Mouse (Mus musculus) limb, embryonic 14.5 days (tissue): ENCODE measurements at regions not wholly inside any gene's neighbourhood (a gene's known extent, or its start where the extent isn't known, plus 50 kb on each side); places are given as distances from the start of the nearest gene placed in this dataset.
A peak's percentile ranks its signal among the peaks of the same experiment; 100 is the strongest.

Experiments
- ATAC-seq: fragments of 200-750 bp; cut with Nextera tagmentation; 2 replicates; pipeline ENCODE4 v1.8.0; 2017; ENCODE audit warnings: low read depth, moderate number of reproducible peaks, moderate TSS enrichment; ENCODE audit not compliant: low FRiP score
- DNase-seq: peaks from one replicate; pipeline ENCODE4 v3.0.0-alpha.2; 2015; ENCODE audit warnings: low spot score
- H3K27ac ChIP-seq: fragments of 300-500 bp; sonication (generic); replicated peaks from 2 replicates; pipeline ENCODE4 v1.5.1; 2014; ENCODE audit warnings: low read depth, mild to moderate bottlenecking, low read length, moderate library complexity, mixed read lengths
- H3K27me3 ChIP-seq: fragments of 300-500 bp; sonication (generic); 2 replicates; pipeline ENCODE4 v1.6.1; 2014; ENCODE audit warnings: low read length, mixed read lengths; ENCODE audit not compliant: control insufficient read depth, insufficient read depth
- H3K36me3 ChIP-seq: fragments of 300-500 bp; sonication (generic); 2 replicates; pipeline ENCODE4 v1.6.1; 2014; ENCODE audit warnings: mild to moderate bottlenecking, low read length, moderate library complexity, mixed read lengths; ENCODE audit not compliant: control insufficient read depth, insufficient read depth
- H3K4me1 ChIP-seq: fragments of 300-500 bp; sonication (generic); 2 replicates; pipeline ENCODE4 v1.6.1; 2014; ENCODE audit warnings: antibody characterized with exemption, low read length, mixed read lengths; ENCODE audit not compliant: control insufficient read depth, insufficient read depth
- H3K4me2 ChIP-seq: fragments of 300-500 bp; sonication (generic); replicated peaks from 2 replicates; pipeline ENCODE4 v1.6.1; 2014; ENCODE audit warnings: low read depth, mild to moderate bottlenecking, low read length, moderate library complexity; ENCODE audit not compliant: severe bottlenecking
- H3K4me3 ChIP-seq: fragments of 300-500 bp; sonication (generic); replicated peaks from 2 replicates; pipeline ENCODE4 v1.5.1; 2014; ENCODE audit warnings: low read length
- H3K9ac ChIP-seq: fragments of 300-500 bp; sonication (generic); 2 replicates; pipeline ENCODE4 v1.6.1; 2014; ENCODE audit warnings: mild to moderate bottlenecking, low read depth, low read length, moderate library complexity; ENCODE audit not compliant: severe bottlenecking
- H3K9me3 ChIP-seq: fragments of 300-500 bp; sonication (generic); 2 replicates; pipeline ENCODE4 v1.6.1; 2016; ENCODE audit warnings: low read length; ENCODE audit not compliant: control insufficient read depth
- POLR2A ChIP-seq: fragments of 200-500 bp; IDR thresholded peaks from 2 replicates; pipeline ENCODE4 v1.8.0; 2012; ENCODE audit warnings: inconsistent platforms, mild to moderate bottlenecking, moderate library complexity, borderline replicate concordance; ENCODE audit not compliant: insufficient read depth, insufficient read length; ENCODE audit errors: extremely low read depth
- WGBS: fragments of 180-500 bp; shearing (Covaris S2); extraction: QIAGEN DNeasy Blood & Tissue Kit; methylation state at CpG from one replicate; pipeline ENCODE4 v1.1.7; 2014; 5-methylcytosine and 5-hydroxymethylcytosine counted together

DNA sequence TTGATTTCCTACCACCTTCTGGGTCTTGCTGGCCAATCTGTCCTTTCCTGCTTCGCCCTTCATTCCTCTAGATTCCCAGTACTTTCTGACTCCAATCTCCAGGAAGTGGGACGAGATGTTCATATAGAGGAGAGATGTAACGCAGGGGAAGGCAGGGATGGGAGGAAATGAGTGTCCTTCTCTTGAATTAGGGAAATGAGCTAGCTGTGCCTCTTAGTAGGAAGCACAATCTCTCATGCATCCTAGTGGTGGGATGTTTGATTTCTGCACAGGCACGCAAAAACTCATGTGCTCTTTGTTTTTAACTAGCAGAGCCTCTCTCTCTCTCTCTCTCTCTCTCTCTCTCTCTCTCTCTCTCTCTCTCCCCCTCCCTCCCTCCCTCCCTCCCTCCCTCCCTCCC is 290.3 kb downstream of the Gm11011 start:
- no peaks in the 10 kb centered on the region for H3K9me3 ChIP-seq
- H3K27me3 ChIP-seq: no peaks in the 10 kb centered on the region
- no peak for TF ChIP-seq POLR2A
- H3K4me3 ChIP-seq: no peak overlapping the region
- WGBS: 71% methylated on average over 4 of the region's 4 CpGs
- DNase-seq (no peak), ATAC-seq (no peak)
- H3K9ac ChIP-seq: no peak overlapping the region
- H3K36me3 ChIP-seq: no peaks in the 10 kb centered on the region
- H3K4me2 ChIP-seq: no peak overlapping the region
- H3K27ac ChIP-seq: no peak overlapping the region
- H3K4me1 ChIP-seq: 0 out of 2 replicates have a peak, but pooled peaks cover 5% of the 10 kb centered on the region

DNA sequence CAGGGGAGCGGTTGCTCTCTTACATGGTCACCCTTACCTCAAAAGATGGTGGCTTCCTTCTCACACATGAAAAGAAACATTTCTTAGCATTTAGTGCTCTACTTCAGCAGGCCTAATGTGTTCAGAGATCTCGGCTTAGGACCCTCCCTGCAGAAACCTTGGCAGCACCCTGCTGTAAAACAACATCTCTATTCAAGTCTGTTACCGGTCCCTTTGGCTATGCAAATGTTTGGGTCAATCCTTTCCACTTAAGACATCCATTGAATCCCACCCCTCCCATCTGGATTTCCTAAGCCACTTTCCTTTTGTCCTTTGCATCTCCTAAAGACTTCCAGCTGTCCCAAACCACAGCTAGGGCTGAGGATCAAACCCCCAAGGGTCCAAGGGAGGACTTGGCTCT is 294.2 kb downstream of the Gm11011 start:
- no peak for TF ChIP-seq POLR2A
- Histone ChIP-seq H3K9me3 (no peaks in the 10 kb centered on the region), H3K4me1 (0 out of 2 replicates have a peak, but pooled peaks cover 5% of the 10 kb centered on the region), H3K27ac (no peak overlapping the region), H3K36me3 (no peaks in the 10 kb centered on the region), H3K4me2 (no peak overlapping the region), H3K9ac (no peak overlapping the region), H3K27me3 (no peaks in the 10 kb centered on the region), H3K4me3 (no peak overlapping the region)
- WGBS: 46% methylated on average over 3 of the region's 3 CpGs
- DNase-seq: no peak
- no peak for ATAC-seq

DNA sequence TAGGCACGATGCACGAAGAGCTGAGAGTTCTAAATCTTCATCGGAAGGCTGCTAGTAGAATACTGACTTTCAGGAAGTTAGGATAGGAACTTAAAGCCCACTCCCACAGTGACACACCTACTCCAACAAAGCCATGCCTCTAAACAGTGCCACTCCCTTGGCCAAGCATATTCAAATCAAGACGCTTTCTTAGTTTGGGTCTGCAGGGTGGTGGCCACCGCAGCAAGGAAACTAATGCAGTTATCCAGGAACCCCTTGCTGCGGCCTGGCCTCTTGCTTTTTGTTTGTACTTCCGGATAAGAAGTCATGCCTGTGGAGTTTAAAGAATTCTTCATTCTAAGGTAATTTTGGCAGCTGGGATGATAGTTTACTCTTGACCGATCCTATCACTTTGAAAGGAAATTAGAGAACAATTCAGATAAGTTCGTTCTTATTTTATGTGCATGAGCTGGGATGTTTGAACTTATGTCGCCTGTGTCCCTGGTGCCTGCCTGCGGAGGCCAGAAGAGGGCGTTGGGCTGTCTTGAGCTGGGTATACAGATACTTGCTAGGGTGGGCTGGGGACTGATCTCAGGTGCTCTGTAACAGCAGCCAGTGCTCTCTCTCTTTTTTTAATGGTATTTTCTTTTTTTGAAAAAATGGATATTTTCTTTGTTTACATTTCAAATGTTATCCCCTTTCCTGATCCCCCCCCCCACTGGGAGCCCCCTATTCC is 298.5 kb downstream of the Gm11011 start:
- no peak overlapping the region for H3K4me3 ChIP-seq
- H3K27me3 ChIP-seq: no peaks in the 10 kb centered on the region
- no peaks in the 10 kb centered on the region for H3K36me3 ChIP-seq
- no peak overlapping the region for H3K4me2 ChIP-seq
- no peaks in the 10 kb centered on the region for H3K4me1 ChIP-seq
- TF ChIP-seq POLR2A: no peak
- no peak overlapping the region for H3K9ac ChIP-seq
- ATAC-seq: no peak
- WGBS: 89% methylated on average over 12 of the region's 12 CpGs
- no peaks in the 10 kb centered on the region for H3K9me3 ChIP-seq
- no peak overlapping the region for H3K27ac ChIP-seq
- DNase-seq: no peak

DNA sequence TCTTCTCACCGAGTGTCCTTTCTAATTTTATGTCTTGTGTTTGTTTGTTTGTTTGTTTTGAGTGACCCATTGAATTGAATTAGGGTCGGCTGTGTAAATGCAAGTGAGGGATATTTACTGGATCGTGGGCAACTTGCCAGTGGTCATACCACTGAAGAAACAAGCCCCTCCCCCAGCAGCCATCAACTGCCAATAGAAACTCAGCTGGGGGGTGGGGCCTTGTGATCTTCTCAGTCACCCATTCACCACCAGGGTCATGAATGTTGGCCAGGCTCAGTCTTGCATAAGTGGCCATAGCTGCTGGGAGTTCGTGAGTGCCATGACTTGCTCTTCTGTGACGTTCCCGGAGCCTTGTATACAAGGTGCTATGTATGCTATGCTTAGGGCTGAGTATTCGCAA is 300.8 kb downstream of the Gm11011 start:
- Histone ChIP-seq H3K4me3 (no peak overlapping the region), H3K27me3 (no peaks in the 10 kb centered on the region), H3K9me3 (no peaks in the 10 kb centered on the region), H3K27ac (no peak overlapping the region), H3K36me3 (no peaks in the 10 kb centered on the region), H3K4me1 (no peaks in the 10 kb centered on the region), H3K4me2 (no peak overlapping the region), H3K9ac (no peak overlapping the region)
- DNase-seq (no peak), ATAC-seq (no peak)
- 91% methylated on average over 7 of the region's 7 CpGs for WGBS
- no peak for TF ChIP-seq POLR2A

DNA sequence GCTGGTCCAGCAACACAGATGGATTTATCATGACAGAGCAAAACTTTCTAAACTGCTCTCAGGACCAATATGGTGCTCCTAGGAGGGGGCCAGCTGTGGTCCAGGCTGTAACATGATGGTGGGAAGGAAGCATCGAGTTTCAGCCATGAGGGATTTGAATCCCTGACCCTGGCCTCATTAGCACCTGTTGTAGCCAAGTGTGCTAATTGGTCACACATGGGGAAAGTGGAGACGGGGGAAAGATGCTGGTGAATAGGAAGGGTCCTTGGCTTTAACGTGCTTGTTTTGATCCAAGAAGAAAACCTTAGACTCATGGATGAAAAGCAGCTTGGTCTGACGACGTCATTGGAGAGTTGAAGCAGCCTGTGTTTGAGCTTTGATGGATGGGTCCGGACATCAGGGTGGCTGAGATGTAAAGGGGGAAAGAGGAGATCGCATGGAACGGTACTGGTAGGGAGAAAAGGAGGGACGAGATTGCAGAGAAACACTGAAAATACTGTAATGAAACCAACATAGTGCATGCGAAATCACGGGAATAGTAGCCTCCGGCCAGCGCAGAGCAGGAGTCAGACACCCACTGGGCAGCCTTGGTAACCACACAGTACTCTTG is 304.9 kb downstream of the Gm11011 start:
- Histone ChIP-seq H3K9me3 (no peaks in the 10 kb centered on the region; the same call in 1 of the 2 replicates), H3K36me3 (no peaks in the 10 kb centered on the region), H3K4me2 (no peak overlapping the region), H3K27ac (no peak overlapping the region), H3K9ac (no peak overlapping the region), H3K27me3 (no peaks in the 10 kb centered on the region), H3K4me1 (no peaks in the 10 kb centered on the region), H3K4me3 (no peak overlapping the region)
- peak; percentile 23 for DNase-seq
- TF ChIP-seq POLR2A: no peak
- 43% methylated on average over 13 of the region's 13 CpGs for WGBS
- peak; percentile 50; the same call in 1 of the 2 replicates for ATAC-seq
